Mouse (Mus musculus) induced T-regulatory cell, adult 2 months (primary cell): Measurements from ENCODE around the gene Gm49601.

ENCODE experiments used
- DNase-seq: peaks from one replicate; pipeline ENCODE4 v3.0.0-alpha.2; 2012; ENCODE audit warnings: low read depth

The Gm49601 gene

GRCm38 (mm10) chr16:18608226-18608625, 18.0 kb downstream of the Gm49601 start:
- DNase-seq: no peak

GRCm38 (mm10) chr16:18605705-18606104, 20.5 kb downstream of the Gm49601 start:
- no peak for DNase-seq

DNA sequence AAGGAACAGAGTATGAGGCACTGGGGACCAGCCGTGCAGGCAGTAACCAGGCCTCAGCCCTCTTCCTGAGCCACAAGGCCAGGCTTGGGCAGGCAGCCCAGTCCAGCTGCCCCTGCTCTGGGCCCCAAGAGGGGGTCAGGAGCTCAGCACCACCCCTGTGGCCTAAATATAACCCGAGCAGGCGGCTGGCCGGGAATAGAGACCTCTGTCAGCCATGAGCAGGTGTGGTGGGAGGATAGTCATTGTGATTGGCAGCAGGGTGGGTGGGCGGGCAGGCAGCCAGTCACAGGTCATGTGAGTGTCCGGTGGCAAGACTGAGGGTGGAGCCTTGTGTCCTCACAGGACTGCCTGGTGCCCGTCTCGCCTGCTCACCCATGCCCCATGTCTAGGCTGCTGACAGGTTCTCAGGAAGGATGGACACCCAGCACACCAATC, 21.9 kb downstream of the Gm49601 start:
- DNase-seq: no peak

GRCm38 (mm10) chr16:18601447-18601846, 24.8 kb downstream of the Gm49601 start:
- DNase-seq: no peak

DNA sequence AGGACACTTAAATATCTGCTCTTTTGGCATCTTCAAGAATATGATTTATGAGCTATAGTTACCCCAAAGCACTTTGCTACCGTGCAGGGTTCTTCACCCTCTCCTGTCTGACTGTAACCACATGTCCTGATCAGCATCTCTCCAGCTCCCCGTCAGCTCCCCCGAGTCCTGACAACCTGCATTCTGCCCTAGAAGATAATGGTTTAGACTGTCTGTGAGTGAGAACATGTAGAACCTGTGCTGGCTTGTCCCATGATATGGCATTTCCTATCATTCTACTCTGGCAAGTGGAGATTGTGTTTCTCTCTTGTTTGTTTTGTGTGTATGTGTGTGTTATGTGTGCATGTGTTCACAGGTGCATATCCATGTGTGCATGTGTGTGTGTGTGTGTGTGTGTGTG, 28.2 kb downstream of the Gm49601 start:
- no peak for DNase-seq

DNA sequence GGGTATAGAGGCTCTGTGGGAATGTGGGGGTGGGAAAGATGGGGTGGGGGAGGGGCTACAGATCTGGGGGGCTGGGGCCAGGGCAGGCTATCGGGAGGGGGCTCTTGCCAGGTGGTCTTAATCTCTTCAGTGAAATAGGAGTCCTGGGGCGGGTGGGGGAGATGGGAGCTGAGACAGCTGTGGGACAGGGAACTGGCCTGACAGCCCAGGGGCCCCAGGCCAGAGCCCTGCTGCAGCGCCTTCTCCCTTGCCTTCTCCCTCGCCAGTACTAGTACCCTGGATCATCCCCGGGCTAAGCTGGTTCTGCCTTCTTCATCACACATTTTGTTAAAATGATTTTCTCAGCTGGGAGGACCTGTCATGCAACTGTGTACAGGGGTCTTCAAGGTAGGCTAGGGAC, 30.0 kb downstream of the Gm49601 start:
- no peak for DNase-seq

DNA sequence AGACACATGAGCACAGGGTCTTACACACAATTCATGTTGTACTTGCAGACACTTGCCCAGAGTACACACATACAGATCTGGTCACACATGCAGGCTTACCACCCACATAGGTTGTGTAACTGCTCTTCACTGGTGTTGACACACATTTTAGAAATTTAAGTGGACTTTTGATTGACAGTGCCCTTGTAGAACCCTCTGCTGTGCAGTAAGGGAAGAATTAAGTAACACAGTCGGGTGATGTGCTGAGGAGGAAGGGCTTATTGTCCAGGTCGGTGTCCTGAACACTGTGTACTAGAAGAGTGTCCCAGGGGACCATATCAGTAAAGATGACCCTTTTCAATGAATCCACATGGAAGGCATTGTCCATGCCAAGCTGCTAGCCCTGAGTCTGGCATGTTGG, 32.3 kb downstream of the Gm49601 start:
- no peak for DNase-seq

- DNase-seq: peak; percentile 39
Measured at GRCm38 (mm10) chr16:18591047-18592018, 34.9 kb downstream of the Gm49601 start.

- DNase-seq: peak; percentile 74
Measured at GRCm38 (mm10) chr16:18589804-18590790, 36.1 kb downstream of the Gm49601 start, which contains the start of gene Tbx1. Tbx1 (minus strand) TSS chr16:18590671.

DNA sequence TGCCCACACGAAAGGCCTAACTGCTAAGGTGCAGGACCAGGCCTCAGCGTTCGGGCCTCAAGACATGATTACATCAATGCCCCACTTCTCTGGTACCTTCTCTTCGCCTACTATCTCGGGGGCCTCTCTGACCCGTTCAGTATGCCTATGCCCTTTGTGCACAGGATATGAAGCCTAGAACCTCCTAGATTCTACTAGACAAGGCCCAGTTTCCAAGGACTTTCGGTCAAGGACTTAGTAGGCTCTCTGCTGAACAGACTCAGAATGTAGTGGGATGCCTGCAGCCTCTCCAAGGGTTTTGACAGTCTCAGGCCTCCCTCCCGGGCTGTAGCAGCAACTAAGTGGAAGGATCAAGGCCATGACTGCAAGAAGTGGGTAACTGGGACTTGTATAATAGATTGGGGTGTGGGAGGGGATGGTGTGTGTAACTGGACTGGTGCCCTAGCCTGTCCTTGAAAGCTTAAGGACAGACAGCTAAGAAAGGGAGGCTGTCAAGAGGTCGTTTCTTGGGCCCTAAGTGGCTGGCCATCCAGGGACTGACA, 37.1 kb downstream of the Gm49601 start:
- DNase-seq: no peak

- no peak for DNase-seq
Measured at GRCm38 (mm10) chr16:18588738-18589055, 37.5 kb downstream of the Gm49601 start.

- DNase-seq: no peak
Measured at GRCm38 (mm10) chr16:18587847-18588737, 38.1 kb downstream of the Gm49601 start.

DNA sequence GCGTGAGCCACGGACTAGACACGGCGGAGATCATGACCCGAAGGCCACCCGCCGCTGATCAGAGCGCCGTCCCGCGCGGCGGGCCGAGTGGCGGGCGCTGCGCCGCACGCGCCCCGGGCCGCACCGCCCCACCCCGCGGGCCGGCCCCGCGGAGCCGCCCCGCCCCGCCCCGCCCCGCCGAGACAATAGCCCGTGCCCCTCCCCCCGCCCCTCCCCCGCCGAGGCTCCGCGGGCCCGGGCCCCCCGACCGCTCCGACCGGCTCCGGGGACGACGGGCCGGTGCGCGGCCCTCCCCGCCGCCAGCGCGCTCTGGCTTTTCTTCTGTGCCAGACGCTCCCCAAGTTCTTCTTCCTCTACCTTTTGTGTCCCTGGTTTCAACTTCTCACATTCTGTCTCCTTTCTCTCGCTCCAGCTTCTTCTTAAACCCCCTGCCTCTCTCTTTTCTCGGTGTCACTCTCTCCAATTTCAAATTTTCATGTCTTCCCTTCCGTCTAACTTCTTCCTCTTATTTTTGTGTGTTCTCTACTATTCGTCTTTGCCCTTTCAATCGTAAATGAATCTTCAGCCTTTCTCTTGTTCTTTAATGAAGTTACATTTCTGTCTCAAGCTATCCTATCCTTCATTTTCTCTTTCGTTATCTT, 39.2 kb downstream of the Gm49601 start:
- peak; percentile 38 for DNase-seq

GRCm38 (mm10) chr16:18586076-18586905, 39.9 kb downstream of the Gm49601 start:
- no peak for DNase-seq

DNA sequence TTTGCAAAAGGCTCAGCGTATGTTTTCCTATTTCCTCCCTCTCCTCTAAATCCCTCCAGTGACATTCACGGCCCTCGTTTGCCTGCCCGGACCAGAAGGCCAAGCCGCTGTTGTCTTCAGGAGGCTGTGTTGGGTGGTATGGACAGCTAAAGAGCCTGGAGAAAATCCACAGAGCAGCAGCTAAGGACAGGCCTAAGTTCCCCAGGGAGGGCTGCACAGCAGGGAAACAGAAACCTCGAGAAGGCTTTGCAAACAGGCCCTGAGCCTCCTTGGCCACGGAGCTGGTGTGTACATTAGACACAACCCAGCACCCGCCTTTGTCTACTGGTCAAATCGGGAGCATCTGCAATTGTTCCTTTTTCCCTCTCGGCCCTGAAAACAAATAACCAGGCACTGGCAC, 40.6 kb downstream of the Gm49601 start:
- no peak for DNase-seq

DNA sequence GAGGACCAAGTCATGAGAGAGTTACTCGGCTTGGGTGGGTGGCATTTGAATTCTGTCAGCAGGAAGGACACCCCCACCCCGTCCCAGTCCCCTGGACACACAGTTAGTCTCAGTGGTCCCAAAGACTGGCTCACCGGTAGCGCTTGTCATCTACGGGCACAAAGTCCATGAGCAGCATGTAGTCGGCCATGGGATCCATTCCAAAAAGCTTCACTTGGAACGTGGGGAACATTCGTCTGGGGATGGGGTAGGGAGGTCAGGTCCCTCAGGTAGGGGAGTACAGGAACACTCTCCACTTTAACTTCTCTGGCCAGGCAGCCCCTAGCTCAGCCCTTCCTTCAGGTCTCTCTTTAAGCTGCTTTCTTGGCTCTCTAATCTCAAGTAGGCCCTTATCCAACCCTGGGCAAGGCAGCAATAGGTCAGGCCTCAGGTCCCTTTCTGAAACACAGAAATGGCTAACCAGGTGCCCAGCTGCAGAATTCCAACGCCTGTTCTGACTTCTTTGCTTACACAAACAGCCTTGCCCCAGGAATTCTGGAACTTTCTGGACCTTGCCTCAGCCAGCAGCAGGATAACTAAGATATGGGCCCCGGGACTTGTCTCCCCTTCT, 41.2 kb downstream of the Gm49601 start:
- DNase-seq: no peak

- no peak for DNase-seq
Measured at GRCm38 (mm10) chr16:18583673-18584357, 42.4 kb downstream of the Gm49601 start.

DNA sequence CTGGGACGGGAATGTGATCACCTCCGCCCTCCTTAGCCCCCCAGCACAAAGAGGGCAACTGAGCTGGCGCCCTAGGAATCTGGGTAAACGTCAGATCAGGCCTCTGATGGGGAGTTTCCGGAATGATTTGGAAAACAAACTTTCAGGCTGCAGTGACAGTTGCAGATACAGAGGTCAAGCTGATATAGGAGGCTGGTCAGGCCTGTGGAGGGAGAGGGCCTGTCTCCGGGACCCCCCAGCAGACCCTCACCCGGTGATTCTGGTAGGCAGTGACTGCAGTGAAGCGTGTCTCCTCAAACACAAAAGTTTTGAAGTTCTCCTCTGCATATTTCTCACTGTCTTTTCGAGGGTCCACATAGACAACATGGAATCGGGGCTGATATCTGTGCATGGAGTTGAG, 43.1 kb downstream of the Gm49601 start:
- DNase-seq: no peak
